Mouse (Mus musculus) stomach, postnatal 0 days (tissue): ENCODE results near the gene Mtmr11.

ENCODE experiments used
- CTCF ChIP-seq: IDR thresholded peaks from 2 replicates; pipeline ENCODE4 v1.5.1; 2016; ENCODE audit warnings: antibody characterized with exemption, low read depth, mild to moderate bottlenecking, moderate library complexity
- EP300 ChIP-seq: optimal IDR thresholded peaks from 2 replicates; pipeline ENCODE3; 2016; ENCODE audit warnings: antibody characterized with exemption

DNA sequence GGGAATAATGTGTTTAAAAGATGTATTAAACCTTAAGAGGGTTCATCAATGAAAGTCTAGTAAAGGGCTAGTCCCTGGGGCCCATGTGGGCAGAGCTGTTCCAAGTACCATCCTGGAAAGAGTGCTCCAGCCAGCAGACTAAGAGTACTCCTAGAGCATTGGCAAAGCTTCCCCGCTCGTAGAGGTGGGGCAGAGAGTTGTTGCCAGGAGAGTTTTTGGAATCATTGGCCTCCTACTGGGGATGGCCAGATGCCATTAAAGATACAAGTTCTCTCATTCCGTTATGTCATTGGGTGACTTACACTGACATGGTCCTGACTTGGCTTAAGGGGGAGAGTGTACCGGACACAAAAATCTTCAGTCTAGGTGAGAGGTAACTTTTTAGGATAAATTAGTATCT lies 17.7 kb downstream of the Mtmr11 start:
- TF ChIP-seq CTCF: no peak
- TF ChIP-seq EP300: no peak
